Mouse (Mus musculus) CD4-positive, CD25-positive, alpha-beta regulatory T cell, adult 4 months (primary cell): Measurements from ENCODE around the gene Diaph3. TPM values are rescaled to one million over a fixed set of nuclear protein-coding genes. Genes with fewer than 3 reads are reported as not detected.

Experiments used
- ATAC-seq: one replicate; pipeline ENCODE4 v1.8.0; 2017
- polyA plus RNA-seq, 2 experiments: library from polyadenylated mRNA; unstranded; fragments of 100-300 nt; shearing (Covaris generic); gene quantifications; one replicate each; pipeline ENCODE4 v1.2.1; 2017

Gene Diaph3
- polyA plus RNA-seq, 2 experiments from 2014 or later = 4.2 to 4.3 TPM

DNA sequence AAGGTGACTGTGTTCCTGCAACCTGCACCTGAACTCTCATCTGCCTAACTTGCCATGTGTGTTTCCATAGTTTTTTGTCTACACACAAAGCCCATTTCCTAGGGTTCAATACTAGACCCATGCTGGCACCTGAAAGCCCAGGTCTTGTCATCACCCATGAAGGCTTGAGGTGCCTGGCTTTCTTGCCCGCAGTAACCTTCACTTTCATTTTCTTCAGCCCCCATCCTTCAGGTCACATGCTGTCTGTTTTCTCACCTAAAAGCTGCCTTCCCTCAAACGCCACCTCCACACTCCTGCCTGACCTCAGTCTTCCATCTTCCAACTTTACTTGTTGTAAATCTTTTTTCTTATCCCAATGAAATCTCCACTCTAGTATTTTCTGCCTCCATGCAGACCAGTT lies 61.3 kb downstream of the Diaph3 start:
- peak; percentile 95 for ATAC-seq

DNA sequence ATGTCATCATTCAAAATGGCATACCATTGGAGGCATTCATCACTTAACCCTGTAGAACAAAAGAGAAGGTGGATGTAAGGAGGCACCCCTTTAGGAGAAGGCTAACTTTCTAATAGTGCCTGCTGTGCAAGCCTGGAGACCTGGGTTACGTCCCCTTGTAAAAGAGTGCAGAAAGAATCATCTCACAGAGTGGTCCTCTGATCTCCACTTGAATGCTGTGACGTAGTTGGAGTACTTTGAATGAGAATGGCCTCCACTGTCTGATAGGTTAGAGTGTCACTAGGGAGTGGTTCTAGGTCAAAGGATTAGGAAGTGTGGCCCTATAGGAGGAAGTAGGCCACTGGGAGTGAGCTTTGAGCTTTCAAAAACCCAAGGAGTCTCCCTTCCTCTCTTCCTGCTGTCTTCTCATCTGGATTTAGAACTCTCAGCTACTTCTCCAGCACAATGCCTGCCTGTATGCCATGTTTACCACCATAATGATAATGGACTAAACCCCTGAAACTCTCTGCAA lies 66.0 kb downstream of the Diaph3 start:
- ATAC-seq = no peak

DNA sequence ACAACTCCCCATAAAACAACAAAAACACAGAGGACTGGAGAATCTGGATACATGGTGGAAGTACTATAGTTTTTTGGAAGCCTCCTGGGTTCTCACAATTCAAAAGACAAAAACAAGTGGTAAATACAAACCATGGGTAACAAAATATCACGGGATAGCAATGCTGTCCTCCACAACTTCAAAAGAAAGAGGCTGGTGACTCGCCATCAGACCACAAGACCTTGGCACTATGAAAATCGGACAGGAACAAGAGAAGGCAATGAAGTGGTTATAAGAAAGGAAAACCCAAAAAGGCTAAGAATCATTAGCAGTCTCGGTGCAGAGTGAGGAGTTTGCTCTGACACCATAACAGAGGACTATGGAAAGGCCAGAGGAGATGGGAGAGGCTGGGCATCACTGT lies 76.8 kb downstream of the Diaph3 start:
- no peak for ATAC-seq

DNA sequence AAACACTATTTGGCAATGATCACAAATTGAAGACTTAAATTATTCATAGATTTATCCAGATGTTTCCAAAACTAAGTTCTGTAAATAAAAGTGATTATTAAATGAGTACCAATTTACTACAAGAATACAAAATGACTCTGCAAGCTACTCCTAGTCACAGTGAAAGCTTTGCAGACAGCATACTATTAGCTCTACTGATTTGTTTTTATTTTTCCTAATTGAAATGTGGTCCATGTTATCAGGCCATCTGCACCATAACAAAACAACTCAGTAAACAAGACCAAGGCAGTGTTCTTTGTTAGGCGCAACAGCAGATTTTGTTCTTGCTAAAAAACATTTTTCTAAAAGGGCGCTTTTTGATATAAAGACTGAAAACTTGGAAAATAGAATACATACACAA lies 84.9 kb downstream of the Diaph3 start:
- ATAC-seq = no peak

DNA sequence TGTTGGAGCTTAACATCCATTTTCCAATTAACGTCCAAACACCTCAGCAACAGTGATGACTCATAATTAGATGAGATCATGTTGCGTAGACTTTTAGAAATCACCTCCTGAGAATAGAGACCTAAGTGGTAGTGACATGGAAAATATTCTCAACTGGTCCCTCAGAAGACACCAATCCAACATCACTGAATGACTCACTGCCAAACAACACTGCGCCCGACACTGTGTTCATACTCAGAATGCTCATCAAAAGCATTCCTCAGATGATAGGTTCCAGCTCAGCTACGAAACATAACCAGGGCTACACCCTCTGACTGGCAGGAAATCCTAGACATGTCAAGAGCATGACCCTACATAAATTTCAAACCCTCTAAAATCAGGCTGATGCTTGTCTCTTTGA lies 89.8 kb downstream of the Diaph3 start:
- ATAC-seq = peak; percentile 85

DNA sequence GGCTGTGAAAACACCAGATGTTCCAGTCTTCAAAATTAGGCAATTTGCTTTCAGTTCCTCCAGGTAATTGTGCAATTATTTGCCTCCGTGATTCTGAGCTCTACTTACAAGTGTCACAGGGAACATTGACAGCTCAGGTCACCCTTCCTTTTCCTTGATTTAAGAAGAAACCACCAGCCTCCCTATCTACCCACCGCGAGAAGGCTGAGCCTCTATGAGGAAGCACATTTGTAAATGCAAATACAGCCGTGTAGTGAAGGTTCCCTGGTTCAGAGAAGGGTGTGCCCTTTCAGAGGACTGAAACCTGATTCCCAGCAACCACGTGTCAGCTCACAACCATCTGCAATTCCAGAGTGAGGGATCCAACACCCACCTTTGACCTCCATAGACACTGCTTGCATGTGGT lies 96.6 kb downstream of the Diaph3 start:
- no peak for ATAC-seq

DNA sequence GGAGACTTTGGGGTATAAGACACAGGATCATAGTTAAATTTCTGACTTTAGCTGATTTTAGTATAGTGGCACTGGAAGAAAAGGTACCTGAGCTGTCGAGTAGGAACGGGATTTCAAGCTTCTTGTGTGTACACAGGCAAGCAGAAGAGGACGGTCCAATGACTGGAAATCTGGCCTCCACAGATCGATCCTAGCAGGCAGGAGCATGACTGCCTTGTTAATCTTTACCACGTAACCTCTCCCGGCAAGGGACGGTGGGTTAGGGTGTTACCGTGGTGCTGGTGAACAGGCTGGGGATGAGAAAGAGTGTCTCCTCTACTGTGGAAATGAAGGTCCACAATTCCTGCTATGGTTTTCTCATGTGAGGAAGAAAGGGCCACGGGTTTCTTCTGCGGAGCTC lies 120.8 kb downstream of the Diaph3 start:
- ATAC-seq = no peak

DNA sequence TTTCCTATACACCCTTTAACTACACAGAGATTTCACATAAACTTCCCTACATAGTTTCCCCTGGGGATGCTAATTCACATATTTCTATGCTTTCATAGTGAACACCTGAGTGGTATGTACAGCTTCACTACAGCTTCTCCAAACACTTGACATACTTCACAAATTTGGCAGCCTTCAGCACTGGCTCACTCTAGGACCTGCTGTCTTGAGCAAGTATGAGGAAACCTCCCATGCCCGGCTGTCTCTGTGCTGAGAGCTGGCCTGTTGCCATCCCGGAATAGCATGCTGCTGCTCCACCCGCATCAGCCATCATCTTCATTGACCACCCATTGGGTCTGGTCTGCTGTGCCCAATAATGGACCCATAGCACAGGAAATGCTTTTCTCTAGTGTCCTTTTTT lies 121.3 kb downstream of the Diaph3 start:
- ATAC-seq = no peak

DNA sequence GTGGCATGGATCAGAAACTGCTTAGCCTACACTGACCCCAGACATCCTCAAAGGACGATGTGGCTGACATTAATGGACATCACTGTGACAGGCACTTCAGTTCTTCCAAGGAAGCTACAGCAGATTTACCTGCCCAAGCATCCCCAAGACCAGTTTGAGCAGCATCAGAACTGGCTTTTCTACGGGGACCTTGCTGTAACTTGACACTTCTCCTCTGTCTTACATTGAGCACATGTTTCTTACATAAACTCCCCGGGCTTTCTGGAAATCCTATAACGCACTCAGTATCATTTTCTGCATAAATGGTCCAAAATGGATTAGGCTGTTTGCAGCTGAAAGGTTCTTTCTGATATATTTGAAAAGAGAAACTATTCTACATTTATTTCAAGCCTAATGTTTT lies 143.7 kb downstream of the Diaph3 start:
- ATAC-seq = no peak

DNA sequence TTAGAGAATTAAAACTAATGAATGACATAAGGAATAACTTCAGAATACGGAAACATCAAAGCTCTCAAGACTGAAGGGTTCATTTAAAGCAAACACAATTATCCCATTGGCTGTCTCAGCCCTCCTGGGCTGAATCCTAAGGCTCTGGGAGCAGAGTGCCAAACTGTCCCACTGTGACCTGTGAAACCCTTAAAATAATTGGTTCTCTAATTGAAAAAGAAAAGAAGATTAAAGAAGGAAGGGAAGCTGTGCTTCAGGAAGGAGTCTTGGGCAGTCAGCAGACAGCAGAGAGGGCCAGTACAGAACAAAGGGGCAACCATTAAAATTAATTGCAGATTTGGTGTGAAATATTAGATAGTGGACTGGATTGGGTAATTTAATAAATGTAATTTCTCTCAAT lies 189.9 kb downstream of the Diaph3 start:
- ATAC-seq = no peak

DNA sequence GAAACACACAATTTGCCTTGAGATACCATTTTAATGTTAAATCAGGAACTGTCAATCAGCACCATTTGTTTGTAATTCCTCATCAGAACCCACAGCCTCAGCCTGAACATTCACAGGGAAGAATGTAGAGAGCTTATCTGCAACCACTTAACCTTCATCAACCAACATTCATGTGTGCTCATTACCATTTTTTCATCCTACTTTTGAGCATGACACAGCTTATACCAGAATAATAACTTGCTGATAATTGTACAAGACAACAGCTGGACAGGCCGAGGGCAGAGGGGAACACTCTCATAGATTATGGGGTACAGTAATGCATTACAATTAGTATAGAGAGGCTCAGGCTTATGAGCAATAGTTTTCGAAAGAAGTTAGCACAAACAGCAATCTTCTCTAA lies 203.1 kb downstream of the Diaph3 start:
- ATAC-seq = no peak

DNA sequence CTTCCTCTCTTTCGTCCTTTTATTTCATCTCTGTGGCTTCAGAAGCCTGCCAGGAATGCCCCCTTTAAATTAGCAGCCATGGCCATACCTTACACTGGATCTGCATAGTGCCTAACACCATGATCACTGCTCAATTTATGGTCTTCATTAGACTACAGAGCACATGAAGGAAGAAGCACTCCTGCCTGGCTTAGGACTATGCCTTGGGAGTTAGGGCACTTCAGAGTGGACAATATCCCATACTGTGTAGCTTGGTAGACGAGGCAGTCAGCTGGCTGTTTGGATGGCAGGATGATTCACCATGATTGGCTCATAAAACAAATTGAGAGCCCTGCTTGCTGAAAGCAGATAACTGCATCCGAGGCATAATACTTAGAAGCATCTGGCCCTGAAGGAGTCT lies 204.6 kb downstream of the Diaph3 start:
- ATAC-seq = no peak

DNA sequence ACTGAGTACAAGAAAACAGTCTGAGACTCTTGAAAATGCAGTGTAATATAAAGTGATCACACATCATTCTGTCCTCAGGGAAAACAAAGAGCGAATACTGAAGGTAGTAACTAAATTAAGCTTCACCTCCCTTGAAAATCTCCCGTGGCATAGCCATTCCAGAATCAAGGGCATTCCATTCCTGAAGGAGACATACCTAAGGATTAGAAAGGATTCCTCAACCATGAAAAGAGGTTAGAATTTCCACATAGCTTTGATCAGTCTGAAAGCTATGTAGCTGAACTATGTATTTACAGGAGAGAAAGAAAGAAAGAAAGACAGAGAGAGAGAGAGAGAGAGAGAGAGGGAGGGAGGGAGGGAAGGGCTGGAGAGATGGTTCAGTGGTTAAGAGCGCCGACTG lies 210.3 kb downstream of the Diaph3 start:
- ATAC-seq = no peak

DNA sequence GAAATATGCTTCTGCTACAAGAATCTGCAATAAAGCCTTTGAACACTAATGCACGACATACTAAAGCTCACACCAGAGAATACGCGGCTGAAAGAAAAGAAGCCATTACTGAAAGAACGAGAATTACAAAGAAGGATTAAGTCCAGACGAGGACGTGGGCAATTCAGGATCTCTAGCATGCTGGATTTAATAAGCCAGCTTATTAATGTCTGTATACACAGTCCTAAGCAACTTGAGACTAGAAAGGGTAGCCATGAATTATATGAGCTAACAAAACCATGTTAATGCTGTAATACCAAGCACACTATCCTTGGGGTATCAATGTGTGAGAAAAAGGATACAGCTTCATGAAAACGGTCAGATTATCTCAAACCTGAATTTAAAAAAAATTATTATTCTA lies 214.2 kb downstream of the Diaph3 start:
- ATAC-seq = no peak

DNA sequence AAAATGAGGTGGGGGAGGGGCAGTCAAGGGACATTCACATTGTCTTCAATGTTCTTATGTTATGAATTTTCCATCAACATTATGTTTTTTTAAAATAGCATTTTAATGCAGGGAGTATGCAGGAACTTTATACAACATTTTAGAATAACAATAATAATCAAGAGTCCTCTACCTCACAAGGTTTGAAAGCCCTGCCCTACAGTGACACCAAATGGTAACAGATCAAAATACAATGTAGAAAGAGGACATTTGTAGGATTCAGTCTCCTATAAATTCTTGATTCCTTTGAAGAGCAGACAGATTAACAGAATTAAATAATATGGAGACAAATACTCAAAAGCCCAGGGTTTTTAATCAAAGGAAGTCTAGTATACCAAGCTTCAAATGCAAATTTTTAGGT lies 242.1 kb downstream of the Diaph3 start:
- peak; percentile 56 for ATAC-seq

DNA sequence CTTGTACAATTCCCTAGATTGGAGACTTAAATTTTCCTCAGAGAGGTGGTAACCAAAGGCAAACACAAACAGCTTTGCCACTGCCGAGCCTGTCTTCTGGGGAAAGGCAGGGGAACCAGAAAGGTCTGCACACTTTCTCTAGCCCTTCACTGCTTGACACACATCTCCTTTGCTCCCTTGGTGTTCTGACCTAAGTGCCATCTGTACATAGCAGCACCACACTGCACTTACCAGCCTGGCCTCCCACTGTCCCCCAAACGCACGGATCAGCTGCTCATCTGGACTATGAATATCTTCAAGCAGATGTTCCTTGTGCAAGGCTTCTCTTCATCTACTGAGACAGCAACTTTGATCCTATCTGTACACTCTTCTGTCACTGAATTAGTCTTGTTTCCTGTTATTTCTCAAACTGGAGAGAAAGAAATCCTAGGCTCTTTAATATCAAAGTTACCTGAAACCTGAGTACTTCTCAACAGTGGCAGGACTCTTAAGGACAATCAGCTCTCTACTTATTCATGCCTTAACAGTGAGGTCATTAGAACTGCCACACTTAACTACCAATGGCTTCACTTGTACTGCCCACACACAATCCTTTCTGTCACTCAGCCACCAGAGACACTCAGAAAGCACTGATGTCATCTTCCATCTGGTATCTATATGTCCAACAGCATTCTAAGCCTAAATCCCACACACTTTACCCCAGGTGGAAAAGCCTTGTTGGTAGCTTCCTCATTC lies 251.8 kb downstream of the Diaph3 start:
- ATAC-seq = no peak

DNA sequence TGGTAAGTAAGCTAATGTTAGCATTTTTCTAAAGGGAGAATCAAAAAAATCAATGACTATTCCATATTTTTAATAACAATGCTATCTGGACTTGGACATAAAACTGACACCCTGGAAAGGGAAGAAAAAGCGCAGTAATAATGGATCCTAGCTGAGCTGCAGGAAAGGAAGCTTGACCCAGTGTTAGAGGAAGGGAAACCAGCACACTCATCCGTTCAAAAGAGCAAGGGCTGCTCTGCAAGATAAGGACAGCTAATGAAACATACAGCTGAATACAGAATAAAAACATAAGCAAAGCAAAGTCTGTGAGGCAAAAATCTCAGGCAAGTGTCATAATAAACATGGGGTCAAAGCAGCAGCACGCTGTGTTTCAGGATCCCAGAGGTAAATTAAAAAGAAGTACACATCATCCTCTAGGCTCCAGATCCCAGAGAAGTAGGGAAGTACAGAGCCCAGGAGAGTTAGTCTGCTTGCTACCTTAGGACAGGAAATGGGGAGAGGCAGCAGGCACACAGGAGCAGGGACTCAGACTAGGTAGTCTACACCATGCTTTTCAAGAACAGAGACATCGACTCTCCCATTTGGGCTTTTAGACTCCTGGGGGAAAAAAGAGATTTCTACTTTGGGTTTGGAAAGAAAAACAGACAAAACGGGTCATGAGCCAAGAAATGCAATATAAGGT lies 255.5 kb downstream of the Diaph3 start:
- ATAC-seq = no peak

DNA sequence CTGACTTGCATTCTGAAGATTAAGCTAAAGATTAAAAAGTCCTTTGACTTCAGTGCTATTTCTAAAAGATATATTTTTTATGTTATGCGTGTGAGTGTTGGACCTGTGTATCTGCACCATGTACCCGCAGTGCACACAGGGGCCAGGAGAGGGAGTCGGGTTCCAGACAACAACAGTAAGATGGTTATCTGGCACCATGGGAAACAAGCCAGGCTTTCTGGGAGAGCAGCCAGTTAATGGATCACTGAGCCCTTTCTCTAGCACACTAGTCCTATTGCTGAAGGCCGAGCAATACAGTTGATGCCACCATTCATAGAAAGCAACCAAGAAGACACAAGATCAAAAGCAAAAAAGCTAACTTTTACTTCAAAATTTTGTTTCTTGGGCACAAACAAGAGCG lies 271.5 kb downstream of the Diaph3 start:
- peak; percentile 57 for ATAC-seq

DNA sequence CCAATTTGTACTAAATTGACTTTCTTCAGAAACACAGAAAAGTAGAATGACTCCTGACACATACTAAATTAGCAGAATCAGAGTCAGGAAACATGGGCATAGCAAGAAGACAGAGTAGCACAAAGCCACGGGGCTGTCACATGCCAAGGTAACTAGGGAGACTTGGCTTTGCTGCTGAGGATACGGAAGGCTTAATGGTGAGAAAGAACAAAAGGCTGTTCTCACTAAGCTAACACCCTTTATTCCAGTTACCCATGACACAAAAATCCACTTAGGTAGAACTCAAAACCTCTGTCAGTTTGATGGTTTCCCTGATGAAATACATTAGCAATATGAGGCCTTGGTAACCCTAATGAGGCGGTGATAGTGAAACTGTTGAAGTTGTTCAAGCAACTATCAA lies 273.9 kb downstream of the Diaph3 start:
- ATAC-seq = no peak

DNA sequence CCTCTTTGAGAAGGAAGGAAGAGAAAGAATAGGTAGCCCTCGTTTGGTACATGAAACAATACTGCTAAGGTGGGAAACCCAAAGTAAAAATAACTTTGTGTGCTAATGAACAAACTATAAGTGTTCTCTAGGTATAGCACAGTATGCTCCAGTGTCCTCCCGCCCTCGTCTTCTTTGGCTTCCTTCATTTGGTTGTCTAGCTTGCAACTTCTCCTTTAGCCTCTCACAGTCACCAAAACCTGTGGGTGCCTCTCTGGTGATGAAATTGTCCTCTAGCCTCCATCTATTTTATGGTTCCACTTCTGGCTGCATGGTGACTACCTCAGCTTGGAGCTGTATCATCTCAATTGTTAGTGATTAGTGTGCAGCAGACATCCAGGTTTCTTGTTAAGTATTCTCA lies 277.0 kb downstream of the Diaph3 start:
- ATAC-seq = no peak

DNA sequence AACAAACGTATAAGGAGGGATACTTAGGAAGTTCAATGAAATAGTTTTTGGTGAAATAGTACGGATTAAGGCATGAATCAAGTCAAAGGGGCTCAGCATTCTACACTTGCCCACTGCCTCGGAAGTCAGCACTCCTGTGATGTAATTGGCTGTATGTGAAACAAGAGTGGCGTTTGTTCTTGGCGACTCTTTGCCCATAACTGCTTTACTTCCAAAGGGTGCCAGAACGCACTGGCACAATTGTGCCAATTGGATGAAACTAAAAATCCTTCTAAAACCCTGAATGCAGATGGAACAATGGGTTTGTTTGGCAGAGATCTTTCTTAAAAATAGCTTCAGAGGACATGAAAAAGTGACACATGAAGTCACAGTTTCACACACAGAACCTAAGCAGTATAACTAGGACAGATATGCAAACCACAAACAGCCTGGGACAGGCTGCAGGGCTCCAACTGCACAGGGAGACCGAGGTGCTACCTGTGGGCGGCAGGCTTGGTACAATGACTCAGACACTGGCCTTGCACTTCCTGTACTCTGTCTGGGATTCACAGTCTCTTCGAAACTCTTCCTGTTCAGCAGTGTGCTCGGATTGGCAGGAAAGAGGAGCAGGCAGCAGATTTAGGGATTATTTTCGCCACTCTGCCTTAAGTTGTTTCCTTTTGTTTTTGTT lies 279.6 kb downstream of the Diaph3 start:
- peak; percentile 84 for ATAC-seq

DNA sequence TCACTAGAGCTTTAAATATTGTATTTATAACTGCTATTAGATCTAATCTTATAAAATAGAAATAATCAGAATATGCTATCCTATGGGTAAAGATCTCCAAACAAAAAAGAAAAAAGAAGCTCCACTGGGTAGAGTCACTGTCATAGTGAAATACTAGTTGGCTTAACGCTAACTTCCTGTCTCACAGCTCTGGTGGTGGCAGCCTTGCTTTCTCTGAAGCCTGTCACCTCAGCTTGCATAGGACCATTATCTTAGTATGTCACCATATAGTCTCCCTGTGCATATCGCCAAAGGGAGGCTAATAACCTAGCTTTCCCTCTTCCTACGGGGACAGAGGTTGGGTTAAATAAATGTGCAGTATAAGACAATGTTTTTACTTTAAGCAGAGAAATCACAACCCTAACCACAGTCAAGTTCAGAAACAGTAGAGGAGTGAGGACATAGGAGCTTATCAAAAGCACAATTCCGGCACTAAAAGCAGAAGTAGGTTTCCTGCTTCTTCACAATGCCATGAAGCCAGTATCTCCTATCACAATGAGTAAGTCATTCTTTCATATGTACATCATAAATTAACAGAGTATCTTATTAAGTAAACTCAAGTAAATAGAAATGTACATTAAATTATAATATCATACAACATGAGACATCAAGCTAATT lies 293.8 kb downstream of the Diaph3 start:
- ATAC-seq = peak; percentile 47

DNA sequence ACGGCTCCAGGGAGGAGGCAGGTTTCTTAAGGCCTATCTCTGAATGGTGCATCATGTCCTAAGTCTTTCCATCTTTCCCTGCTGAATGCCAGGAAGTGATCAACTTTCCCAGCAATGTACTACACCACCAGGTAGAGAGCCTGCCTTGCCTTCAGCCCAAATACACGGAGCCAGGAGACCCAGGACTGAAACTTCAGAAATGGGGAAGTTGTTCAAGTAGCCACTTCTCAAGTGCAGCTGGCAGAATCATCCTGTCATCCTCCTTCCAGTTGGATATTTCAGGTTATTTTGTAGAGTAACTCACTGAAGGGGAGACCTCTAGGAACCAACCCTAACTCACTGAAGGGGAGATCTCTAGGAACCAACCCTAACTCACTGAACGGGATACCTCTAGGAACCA lies 297.0 kb downstream of the Diaph3 start:
- no peak for ATAC-seq
